Mouse (Mus musculus): ENCODE data around the gene Lmo4. TPM values are rescaled to one million over a fixed set of nuclear protein-coding genes. Genes with fewer than 3 reads are reported as not detected.

The Lmo4 gene
- polyA plus RNA-seq, 1 experiment from 2014 or later: 114 TPM

DNA sequence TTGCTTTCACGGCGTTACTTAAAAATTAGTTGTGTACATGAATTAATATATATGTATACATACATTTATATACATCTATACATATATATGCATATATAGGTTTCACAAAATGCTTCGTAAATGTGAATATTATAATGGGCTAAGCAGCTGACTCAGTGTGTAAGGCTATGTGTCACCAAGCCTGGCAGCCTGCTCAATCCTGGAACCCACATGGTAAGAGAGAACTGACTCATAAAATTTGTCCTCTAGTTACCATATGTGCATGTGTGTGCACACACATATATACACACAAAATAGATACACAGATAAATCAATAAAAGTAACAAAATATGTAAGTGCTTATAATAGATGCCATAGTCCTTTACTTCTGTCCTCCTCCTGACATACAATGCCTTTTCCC lies 56.8 kb downstream of the Lmo4 start:
- H3K9me3 ChIP-seq (replicated peaks; ENCODE audit: control insufficient read depth, low read length): no peaks in the 10 kb centered on the region
- H3K27ac ChIP-seq (ENCODE audit: low read depth, low read length): no peak overlapping the region
- H3K4me1 ChIP-seq (ENCODE audit: control insufficient read depth, insufficient read depth, low read length): no peaks in the 10 kb centered on the region
- DNase-seq (ENCODE audit: low spot score): no peak
- 98% methylated on average over 3 of the region's 3 CpGs for WGBS
- no peaks in the 10 kb centered on the region for H3K36me3 ChIP-seq (ENCODE audit: control insufficient read depth, insufficient read depth, low read length)
- H3K27me3 ChIP-seq (replicated peaks; ENCODE audit: control insufficient read depth, insufficient read depth, low read length): no peaks in the 10 kb centered on the region
- no peak for ATAC-seq
- H3K9ac ChIP-seq (ENCODE audit: low read length): no peak overlapping the region
- H3K4me3 ChIP-seq (ENCODE audit: low read depth, low read length): no peak overlapping the region
- H3K4me2 ChIP-seq (ENCODE audit: low read length): no peak overlapping the region

DNA sequence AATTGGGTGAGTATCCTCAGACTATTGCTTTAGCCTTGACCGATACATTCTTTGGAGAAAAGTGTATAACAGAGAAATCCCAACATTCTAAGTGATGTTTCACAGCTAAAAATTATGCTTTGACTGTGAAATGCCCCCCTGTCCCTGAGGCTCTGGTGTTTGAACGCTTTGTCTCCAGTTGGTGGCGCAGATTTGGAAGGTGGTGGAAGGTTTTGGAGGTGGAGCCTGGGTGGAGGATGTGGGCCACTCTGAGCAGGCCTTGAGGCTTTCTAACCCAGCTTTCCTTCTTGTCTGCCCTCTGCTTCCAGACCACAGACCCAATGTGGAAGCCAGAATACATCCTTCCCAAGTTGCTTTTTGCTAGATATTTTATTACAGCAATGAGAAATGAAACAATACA lies 57.8 kb downstream of the Lmo4 start:
- 89% methylated on average over 3 of the region's 3 CpGs for WGBS
- DNase-seq (ENCODE audit: low spot score) (no peak), ATAC-seq (no peak)
- Histone ChIP-seq H3K4me1 (ENCODE audit: control insufficient read depth, insufficient read depth, low read length) (no peaks in the 10 kb centered on the region), H3K36me3 (ENCODE audit: control insufficient read depth, insufficient read depth, low read length) (no peaks in the 10 kb centered on the region), H3K9ac (ENCODE audit: low read length) (no peak overlapping the region), H3K9me3 (replicated peaks; ENCODE audit: control insufficient read depth, low read length) (no peaks in the 10 kb centered on the region), H3K27me3 (replicated peaks; ENCODE audit: control insufficient read depth, insufficient read depth, low read length) (no peaks in the 10 kb centered on the region), H3K4me3 (ENCODE audit: low read depth, low read length) (no peak overlapping the region), H3K4me2 (ENCODE audit: low read length) (no peak overlapping the region), H3K27ac (ENCODE audit: low read depth, low read length) (no peak overlapping the region)

DNA sequence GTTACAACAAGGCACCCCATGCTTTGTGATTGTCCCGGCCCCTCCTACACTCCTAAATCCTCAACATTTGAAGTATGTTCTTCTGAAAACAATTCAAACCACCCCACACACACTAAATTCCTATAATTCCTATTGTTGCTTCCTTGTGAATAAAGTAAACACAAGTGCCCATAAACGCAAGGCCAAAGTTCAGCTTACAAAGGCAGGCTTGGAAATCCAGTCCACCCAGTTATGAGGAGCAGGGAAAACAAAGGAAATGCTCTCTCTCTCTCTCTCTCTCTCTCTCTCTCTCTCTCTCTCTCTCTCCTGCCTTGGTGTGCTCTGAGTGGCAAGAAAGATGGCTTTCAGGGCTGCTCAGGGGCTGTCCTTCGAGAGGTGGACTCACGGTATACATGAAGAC lies 61.0 kb downstream of the Lmo4 start:
- Histone ChIP-seq H3K27me3 (replicated peaks; ENCODE audit: control insufficient read depth, insufficient read depth, low read length) (no peaks in the 10 kb centered on the region), H3K4me2 (ENCODE audit: low read length) (no peak overlapping the region), H3K27ac (ENCODE audit: low read depth, low read length) (no peak overlapping the region), H3K36me3 (ENCODE audit: control insufficient read depth, insufficient read depth, low read length) (no peaks in the 10 kb centered on the region), H3K4me3 (ENCODE audit: low read depth, low read length) (no peak overlapping the region), H3K9ac (ENCODE audit: low read length) (no peak overlapping the region), H3K9me3 (replicated peaks; ENCODE audit: control insufficient read depth, low read length) (no peaks in the 10 kb centered on the region), H3K4me1 (ENCODE audit: control insufficient read depth, insufficient read depth, low read length) (no peaks in the 10 kb centered on the region)
- ATAC-seq: no peak
- no peak for DNase-seq (ENCODE audit: low spot score)
- 89% methylated on average over 4 of the region's 4 CpGs for WGBS

DNA sequence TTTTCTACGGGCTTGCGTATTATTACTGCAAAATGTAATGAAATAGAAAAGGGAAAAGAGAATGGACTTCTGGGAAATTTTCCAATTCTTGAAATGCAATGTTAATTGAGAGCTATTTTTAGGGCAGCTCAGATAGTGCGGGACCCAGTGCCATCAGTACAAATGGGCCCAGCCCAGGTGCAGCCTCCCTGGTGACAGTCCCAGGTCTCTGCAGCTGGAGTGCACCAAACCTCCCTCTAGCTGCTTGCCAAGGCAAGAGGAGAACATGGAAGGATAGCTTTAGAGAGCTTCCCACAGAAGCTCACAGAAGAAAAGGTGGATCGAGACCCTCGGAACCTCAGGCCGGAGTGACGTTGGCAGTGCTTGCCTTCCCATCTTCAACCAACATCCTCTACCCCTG lies 62.1 kb downstream of the Lmo4 start:
- Histone ChIP-seq H3K4me3 (ENCODE audit: low read depth, low read length) (no peak overlapping the region), H3K4me1 (ENCODE audit: control insufficient read depth, insufficient read depth, low read length) (no peaks in the 10 kb centered on the region), H3K9ac (ENCODE audit: low read length) (no peak overlapping the region), H3K4me2 (ENCODE audit: low read length) (no peak overlapping the region), H3K27me3 (replicated peaks; ENCODE audit: control insufficient read depth, insufficient read depth, low read length) (no peaks in the 10 kb centered on the region), H3K27ac (ENCODE audit: low read depth, low read length) (no peak overlapping the region), H3K36me3 (ENCODE audit: control insufficient read depth, insufficient read depth, low read length) (no peaks in the 10 kb centered on the region), H3K9me3 (replicated peaks; ENCODE audit: control insufficient read depth, low read length) (no peaks in the 10 kb centered on the region)
- WGBS: 89% methylated on average over 7 of the region's 7 CpGs
- ATAC-seq (peak; percentile 42; the same call in 1 of the 2 replicates), DNase-seq (ENCODE audit: low spot score) (no peak)

DNA sequence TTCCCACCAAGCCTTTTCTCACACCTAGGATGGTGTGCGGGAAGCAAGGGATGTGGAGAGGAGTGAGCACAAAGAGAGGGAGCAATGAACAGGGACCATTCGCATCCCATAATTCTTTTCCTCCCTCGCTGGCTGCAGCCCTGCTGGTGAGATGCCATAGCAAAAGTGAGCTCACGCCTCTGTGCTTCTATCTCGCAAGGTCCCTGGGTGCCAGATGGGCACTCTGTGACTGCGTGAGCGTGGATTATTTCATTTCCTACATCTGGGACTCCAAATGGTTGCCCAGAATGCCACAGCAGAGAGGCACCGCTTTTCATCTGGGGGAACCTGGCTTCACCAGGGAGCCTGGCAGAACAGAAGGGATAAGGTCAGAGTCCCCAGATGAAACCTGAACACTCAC lies 63.2 kb downstream of the Lmo4 start:
- Histone ChIP-seq H3K9ac (ENCODE audit: low read length) (no peak overlapping the region), H3K27ac (ENCODE audit: low read depth, low read length) (no peak overlapping the region), H3K4me1 (ENCODE audit: control insufficient read depth, insufficient read depth, low read length) (no peaks in the 10 kb centered on the region), H3K4me2 (ENCODE audit: low read length) (no peak overlapping the region), H3K36me3 (ENCODE audit: control insufficient read depth, insufficient read depth, low read length) (no peaks in the 10 kb centered on the region), H3K27me3 (replicated peaks; ENCODE audit: control insufficient read depth, insufficient read depth, low read length) (no peaks in the 10 kb centered on the region), H3K4me3 (ENCODE audit: low read depth, low read length) (no peak overlapping the region), H3K9me3 (replicated peaks; ENCODE audit: control insufficient read depth, low read length) (no peaks in the 10 kb centered on the region)
- WGBS: 80% methylated on average over 8 of the region's 8 CpGs
- DNase-seq (ENCODE audit: low spot score) (peak; percentile 30), ATAC-seq (no peak; the same call in 1 of the 2 replicates)

DNA sequence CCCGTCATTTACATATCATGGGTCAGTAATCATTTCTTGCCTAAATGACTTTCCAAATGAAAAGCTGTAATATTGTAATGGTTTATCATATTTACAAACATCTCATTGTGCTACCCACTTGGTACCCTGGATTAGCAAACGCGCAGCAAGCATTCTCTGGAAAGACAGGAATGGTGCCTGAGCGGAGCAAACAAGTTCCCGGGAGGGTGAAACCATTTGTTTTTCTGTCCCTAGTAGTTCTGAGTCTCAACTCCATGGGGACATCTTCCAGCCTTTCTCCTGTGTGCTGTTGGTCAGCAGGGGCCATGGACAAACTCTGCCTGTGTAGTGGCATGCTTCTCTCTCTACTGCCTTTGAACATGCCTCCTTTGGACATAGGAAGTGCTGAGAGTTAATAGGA lies 64.2 kb downstream of the Lmo4 start:
- Histone ChIP-seq H3K4me1 (ENCODE audit: control insufficient read depth, insufficient read depth, low read length) (no peaks in the 10 kb centered on the region), H3K4me2 (ENCODE audit: low read length) (no peak overlapping the region), H3K27me3 (replicated peaks; ENCODE audit: control insufficient read depth, insufficient read depth, low read length) (no peaks in the 10 kb centered on the region), H3K36me3 (ENCODE audit: control insufficient read depth, insufficient read depth, low read length) (no peaks in the 10 kb centered on the region), H3K9ac (ENCODE audit: low read length) (no peak overlapping the region), H3K4me3 (ENCODE audit: low read depth, low read length) (no peak overlapping the region), H3K27ac (ENCODE audit: low read depth, low read length) (no peak overlapping the region), H3K9me3 (replicated peaks; ENCODE audit: control insufficient read depth, low read length) (no peaks in the 10 kb centered on the region)
- 92% methylated on average over 5 of the region's 5 CpGs for WGBS
- DNase-seq (ENCODE audit: low spot score) (no peak), ATAC-seq (no peak)

DNA sequence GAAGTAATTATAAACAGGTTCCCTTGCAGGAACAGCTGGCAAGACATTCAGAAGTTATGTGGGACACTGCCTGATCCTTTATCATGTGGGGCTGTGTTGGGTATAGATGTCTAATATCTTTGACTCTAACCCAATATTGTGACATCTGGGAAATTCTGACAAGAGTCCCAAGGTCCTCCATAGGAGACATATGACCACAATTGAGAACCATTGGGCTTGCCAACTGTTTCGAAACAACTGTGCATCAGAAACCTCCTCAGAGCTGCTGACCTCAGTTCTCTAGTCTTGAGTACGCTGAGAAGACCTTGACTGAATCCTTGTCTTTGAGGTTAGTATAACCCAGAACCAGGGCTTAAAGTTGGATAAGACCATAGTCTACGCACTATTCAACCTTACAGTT lies 66.4 kb downstream of the Lmo4 start:
- H3K36me3 ChIP-seq (ENCODE audit: control insufficient read depth, insufficient read depth, low read length): no peaks in the 10 kb centered on the region
- no peak overlapping the region for H3K4me3 ChIP-seq (ENCODE audit: low read depth, low read length)
- 95% methylated on average over 3 of the region's 3 CpGs for WGBS
- H3K9me3 ChIP-seq (replicated peaks; ENCODE audit: control insufficient read depth, low read length): no peaks in the 10 kb centered on the region
- ATAC-seq (no peak), DNase-seq (ENCODE audit: low spot score) (no peak)
- no peak overlapping the region for H3K9ac ChIP-seq (ENCODE audit: low read length)
- H3K4me2 ChIP-seq (ENCODE audit: low read length): no peak overlapping the region
- H3K27ac ChIP-seq (ENCODE audit: low read depth, low read length): no peak overlapping the region
- no peaks in the 10 kb centered on the region for H3K4me1 ChIP-seq (ENCODE audit: control insufficient read depth, insufficient read depth, low read length)
- H3K27me3 ChIP-seq (replicated peaks; ENCODE audit: control insufficient read depth, insufficient read depth, low read length): no peaks in the 10 kb centered on the region
